Mouse (Mus musculus) MEL (cell line): ENCODE data around the gene Osbpl9.

ENCODE experiments used
- CTCF ChIP-seq, 3 experiments: IDR thresholded peaks in 2 of 3; conservative IDR thresholded peaks in 1 of 3; 2 replicates each; pipeline ENCODE4 v1.5.1; 2011 to 2012; ENCODE audit warnings: low read length in 3 of 3, low read depth in 2 of 3, mild to moderate bottlenecking in 2 of 3, improper control_type of control experiment in 1 of 3, inconsistent platforms in 1 of 3, mixed read lengths in 1 of 3, moderate library complexity in 1 of 3; ENCODE audit not compliant: control insufficient read depth in 1 of 3, insufficient read depth in 1 of 3, poor library complexity in 1 of 3, severe bottlenecking in 1 of 3
- EP300 ChIP-seq, 2 experiments: IDR thresholded peaks; 2 replicates each; pipeline ENCODE4 v1.6.1; 2011; ENCODE audit warnings: improper control_type of control experiment in 2 of 2, low read length in 2 of 2, low read depth in 1 of 2, mild to moderate bottlenecking in 1 of 2
- MAX ChIP-seq: IDR thresholded peaks from 2 replicates; pipeline ENCODE4 v1.6.1; 2011; ENCODE audit warnings: low read length, improper control_type of control experiment
- POLR2A ChIP-seq, 2 experiments: IDR thresholded peaks; 2 replicates each; pipeline ENCODE4 v1.6.1; 2011 to 2012; ENCODE audit warnings: low read length in 2 of 2, mild to moderate bottlenecking in 2 of 2, control low read depth in 1 of 2, improper control_type of control experiment in 1 of 2, low read depth in 1 of 2, moderate library complexity in 1 of 2; ENCODE audit not compliant: control insufficient read depth in 1 of 2, insufficient read depth in 1 of 2, poor library complexity in 1 of 2
- POLR2AphosphoS2 ChIP-seq: IDR thresholded peaks from 2 replicates; pipeline ENCODE4 v1.6.1; 2011; ENCODE audit warnings: low read length, improper control_type of control experiment
- RCOR1 ChIP-seq: IDR thresholded peaks from 2 replicates; pipeline ENCODE4 v1.6.1; 2012; ENCODE audit warnings: low read depth, mild to moderate bottlenecking, inconsistent platforms, low read length, improper control_type of control experiment
- SIN3A ChIP-seq: IDR thresholded peaks from 2 replicates; pipeline ENCODE4 v1.6.1; 2012; ENCODE audit warnings: low read length, improper control_type of control experiment, inconsistent platforms
- TAL1 ChIP-seq: IDR thresholded peaks from 2 replicates; pipeline ENCODE4 v1.6.1; 2012; ENCODE audit warnings: mild to moderate bottlenecking, inconsistent platforms, low read length, moderate library complexity, mixed read lengths
- USF1 ChIP-seq: IDR thresholded peaks from 2 replicates; pipeline ENCODE4 v1.6.1; 2014; ENCODE audit warnings: low read depth, mild to moderate bottlenecking, inconsistent platforms, low read length, improper control_type of control experiment, moderate library complexity
- USF2 ChIP-seq, 2 experiments: IDR thresholded peaks; 2 replicates each; pipeline ENCODE4 v1.6.1; 2011 to 2012; ENCODE audit warnings: improper control_type of control experiment in 2 of 2, low read length in 2 of 2, borderline replicate concordance in 1 of 2, inconsistent platforms in 1 of 2, low read depth in 1 of 2, mild to moderate bottlenecking in 1 of 2; ENCODE audit not compliant: insufficient read depth in 1 of 2

GRCm38 (mm10) chr4:109229766-109230279 is 27.8 kb upstream of the Osbpl9 start:
- TF ChIP-seq USF2 (IDR thresholded peaks at IDR 0.05; ENCODE audit: borderline replicate concordance in 1 of 2, insufficient read depth in 1 of 2, low read depth in 1 of 2, low read length in 2 of 2) (no peak), CTCF (IDR thresholded peaks at IDR 0.05 in 2 of 3, conservative IDR thresholded peaks at IDR 0.05 in 1 of 3; ENCODE audit: control insufficient read depth in 1 of 3, insufficient read depth in 1 of 3, low read depth in 2 of 3, low read length in 3 of 3, poor library complexity in 1 of 3, severe bottlenecking in 1 of 3) (no peak), USF1 (no peak), RCOR1 (no peak), EP300 (IDR thresholded peaks at IDR 0.05; ENCODE audit: low read depth in 1 of 2, low read length in 2 of 2) (no peak), POLR2AphosphoS2 (no peak), TAL1 (no peak), POLR2A (IDR thresholded peaks at IDR 0.05; ENCODE audit: control insufficient read depth in 1 of 2, insufficient read depth in 1 of 2, low read depth in 1 of 2, low read length in 2 of 2, poor library complexity in 1 of 2) (no peak), MAX (no peak), SIN3A (no peak)
